Mouse (Mus musculus) spleen, adult 2 months (tissue): ENCODE results near the gene Rnf130. TPM values are rescaled to one million over a fixed set of nuclear protein-coding genes. Genes with fewer than 3 reads are reported as not detected.
A peak's percentile ranks its signal among the peaks of the same experiment; 100 is the strongest.

ENCODE experiments used
- DNase-seq, 2 experiments: peaks; one replicate each; pipeline versions ENCODE4 v3.0.0 to v3.0.0-alpha.2; 2012 to 2021; ENCODE audit warnings: low spot score in 2 of 2, low read depth in 1 of 2
- H3K27ac ChIP-seq: fragments of 200-500 bp; 2 replicates; pipeline ENCODE4 v1.5.1; 2012; ENCODE audit warnings: low read length, inconsistent platforms; ENCODE audit not compliant: insufficient read depth
- H3K27me3 ChIP-seq: fragments of 200-500 bp; 2 replicates; pipeline ENCODE4 v1.6.1; 2012; ENCODE audit warnings: mild to moderate bottlenecking, moderate library complexity, low read length, inconsistent platforms; ENCODE audit not compliant: control insufficient read depth, insufficient read depth
- H3K36me3 ChIP-seq: fragments of 200-500 bp; 2 replicates; pipeline ENCODE4 v1.6.1; 2012; ENCODE audit warnings: mild to moderate bottlenecking, low read length, inconsistent platforms; ENCODE audit not compliant: control insufficient read depth, insufficient read depth
- H3K4me1 ChIP-seq: fragments of 200-500 bp; 2 replicates; pipeline ENCODE4 v1.6.1; 2011; ENCODE audit warnings: inconsistent platforms; ENCODE audit not compliant: control insufficient read depth, insufficient read depth, insufficient read length
- H3K4me3 ChIP-seq: fragments of 200-500 bp; 2 replicates; pipeline ENCODE4 v1.5.1; 2011; ENCODE audit warnings: mild to moderate bottlenecking, inconsistent platforms; ENCODE audit not compliant: insufficient read depth, insufficient read length; ENCODE audit errors: extremely low read depth
- CTCF ChIP-seq: fragments of 200-500 bp; IDR thresholded peaks from 2 replicates; pipeline ENCODE4 v1.5.1; 2011; ENCODE audit warnings: mild to moderate bottlenecking, inconsistent platforms; ENCODE audit not compliant: insufficient read depth, insufficient read length, insufficient replicate concordance; ENCODE audit errors: extremely low read depth
- POLR2A ChIP-seq: fragments of 200-500 bp; IDR thresholded peaks from 2 replicates; pipeline ENCODE4 v1.6.1; 2011; ENCODE audit warnings: low read depth, low read length, inconsistent platforms
- WGBS: fragments of 180-500 bp; shearing (Covaris S2); methylation state at CpG from one replicate; pipeline ENCODE4 v1.1.7; 2018; 5-methylcytosine and 5-hydroxymethylcytosine counted together
- polyA plus RNA-seq: library from polyadenylated mRNA; depleted of rRNA; stranded (reverse); fragments of >200 nt; gene quantifications from 2 replicates; pipeline ENCODE4 v1.2.3, GENCODE M21; 2012

Rnf130 gene
- polyA plus RNA-seq, 1 experiment, result 52.5 TPM

- DNase-seq, result no peak
- Histone ChIP-seq H3K4me1 (peaks cover 8% of the 10 kb centered on the region), H3K36me3 (peaks cover 6% of the 10 kb centered on the region), H3K4me3 (no peak overlapping the region), H3K27ac (no peak overlapping the region), H3K27me3 (no peaks in the 10 kb centered on the region)
- no peak for TF ChIP-seq POLR2A
- TF ChIP-seq CTCF, result no peak
- WGBS, result 25% methylated on average over 10 of the region's 10 CpGs
Measured at GRCm38 (mm10) chr11:50134136-50134859, 109.2 kb downstream of the Rnf130 start.

- Histone ChIP-seq H3K36me3 (peaks cover 16% of the 10 kb centered on the region), H3K27ac (no peak overlapping the region)
- DNase-seq, result no peak
Measured at GRCm38 (mm10) chr11:50138206-50138822, 113.2 kb downstream of the Rnf130 start.

GRCm38 (mm10) chr11:50139571-50139970 lies 114.4 kb downstream of the Rnf130 start:
- peaks cover 16% of the 10 kb centered on the region for H3K36me3 ChIP-seq
- no peaks in the 10 kb centered on the region for H3K27me3 ChIP-seq
- peak overlapping the region; percentile 20; the same call in 1 of the 2 replicates for H3K27ac ChIP-seq
- no peak for DNase-seq
- no peaks in the 10 kb centered on the region for H3K4me1 ChIP-seq
- no peak overlapping the region for H3K4me3 ChIP-seq
- TF ChIP-seq POLR2A, result no peak
- no peak for TF ChIP-seq CTCF
- WGBS, result 91% methylated on average over 7 of the region's 7 CpGs

More at GRCm38 (mm10) chr11:50138206-50138822, 113.2 kb downstream of the Rnf130 start:
- TF ChIP-seq POLR2A, result no peak
- no peak for TF ChIP-seq CTCF
- 82% methylated on average over 10 of the region's 10 CpGs for WGBS
- no peaks in the 10 kb centered on the region for H3K4me1 ChIP-seq
- no peak overlapping the region for H3K4me3 ChIP-seq
- no peaks in the 10 kb centered on the region for H3K27me3 ChIP-seq

GRCm38 (mm10) chr11:50145529-50145928 lies 120.4 kb downstream of the Rnf130 start:
- H3K27ac ChIP-seq, result no peak overlapping the region
- 95% methylated on average over 3 of the region's 3 CpGs for WGBS
- no peak overlapping the region for H3K4me3 ChIP-seq
- H3K27me3 ChIP-seq, result no peaks in the 10 kb centered on the region
- H3K36me3 ChIP-seq, result peaks cover 35% of the 10 kb centered on the region
- TF ChIP-seq CTCF, result no peak
- TF ChIP-seq POLR2A, result no peak
- DNase-seq, result no peak
- H3K4me1 ChIP-seq, result no peaks in the 10 kb centered on the region

- no peaks in the 10 kb centered on the region for H3K27me3 ChIP-seq
- H3K27ac ChIP-seq, result no peak overlapping the region
- TF ChIP-seq POLR2A (no peak), CTCF (no peak)
- 97% methylated on average over 13 of the region's 13 CpGs for WGBS
- no peaks in the 10 kb centered on the region for H3K4me1 ChIP-seq
- DNase-seq, result no peak
- H3K36me3 ChIP-seq, result peaks cover 35% of the 10 kb centered on the region
- H3K4me3 ChIP-seq, result no peak overlapping the region
Measured at GRCm38 (mm10) chr11:50146121-50146520, 121.0 kb downstream of the Rnf130 start.

- Histone ChIP-seq H3K27ac (no peak overlapping the region), H3K36me3 (peaks cover 43% of the 10 kb centered on the region), H3K4me3 (no peak overlapping the region), H3K27me3 (no peaks in the 10 kb centered on the region), H3K4me1 (no peaks in the 10 kb centered on the region)
- DNase-seq, result no peak
- 72% methylated on average over 9 of the region's 9 CpGs for WGBS
- TF ChIP-seq CTCF (no peak), POLR2A (no peak)
Measured at GRCm38 (mm10) chr11:50147267-50147957, 122.3 kb downstream of the Rnf130 start.
